Mouse (Mus musculus): ENCODE results near the gene Prkca.

- no peak for TF ChIP-seq CTCF (IDR thresholded peaks at IDR 0.05; ENCODE audit: insufficient read depth, low read depth, low read length)
- TF ChIP-seq POLR2A (IDR thresholded peaks at IDR 0.05; ENCODE audit: insufficient read depth, low read depth, low read length): no peak
Measured at GRCm38 (mm10) chr11:108308253-108308652, 35.5 kb downstream of the Prkca start.

Measured in olfactory bulb, adult 2 months (tissue).